Mouse (Mus musculus): ENCODE data around the gene Hist3h2ba. TPM values are rescaled to one million over a fixed set of nuclear protein-coding genes. Genes with fewer than 3 reads are reported as not detected.

Gene Hist3h2ba
- polyA plus RNA-seq, 1 experiment from 2014 or later, result 9.2 TPM

GRCm38 (mm10) chr11:58955868-58956257 is 7.1 kb downstream of the Hist3h2ba start:
- peak overlapping the region; percentile 93 for H3K9ac ChIP-seq
- WGBS (ENCODE audit: insufficient replicate concordance), result 29% methylated on average over 8 of the region's 8 CpGs
- H3K27me3 ChIP-seq, result peaks cover 15% of the 10 kb centered on the region
- no peak for ATAC-seq (ENCODE audit: insufficient read depth)
- H3K4me1 ChIP-seq (replicated peaks), result peaks cover 55% of the 10 kb centered on the region
- peak overlapping the region; percentile 95 for H3K4me2 ChIP-seq
- H3K36me3 ChIP-seq (replicated peaks), result peaks cover 28% of the 10 kb centered on the region
- H3K27ac ChIP-seq (replicated peaks), result peak overlapping the region; percentile 100
- no peaks in the 10 kb centered on the region for H3K9me3 ChIP-seq (replicated peaks)
- peak overlapping the region; percentile 75 for H3K4me3 ChIP-seq (replicated peaks)

- Histone ChIP-seq H3K4me1 (replicated peaks) (peaks cover 60% of the 10 kb centered on the region), H3K36me3 (replicated peaks) (peaks cover 28% of the 10 kb centered on the region), H3K9ac (peak overlapping the region; percentile 93), H3K27me3 (peaks cover 14% of the 10 kb centered on the region), H3K9me3 (replicated peaks) (no peaks in the 10 kb centered on the region), H3K4me2 (peak overlapping the region; percentile 95), H3K27ac (replicated peaks) (peak overlapping the region; percentile 100), H3K4me3 (replicated peaks) (peak overlapping the region; percentile 75)
- 84% methylated on average over 5 of the region's 5 CpGs for WGBS (ENCODE audit: insufficient replicate concordance)
- ATAC-seq (ENCODE audit: insufficient read depth), result no peak
These were observed 8.7 kb downstream of the Hist3h2ba start for GRCm38 (mm10) chr11:58957226-58957914.

- no peak for ATAC-seq (ENCODE audit: insufficient read depth)
- H3K27me3 ChIP-seq, result peaks cover 25% of the 10 kb centered on the region
- peaks cover 56% of the 10 kb centered on the region for H3K4me1 ChIP-seq (replicated peaks)
- H3K9ac ChIP-seq, result peak overlapping the region; percentile 70; the same call in 1 of the 2 replicates
- peak overlapping the region; percentile 100 for H3K27ac ChIP-seq (replicated peaks)
- H3K4me2 ChIP-seq, result peak overlapping the region; percentile 95
- WGBS (ENCODE audit: insufficient replicate concordance), result 71% methylated on average over 6 of the region's 6 CpGs
- H3K36me3 ChIP-seq (replicated peaks), result peaks cover 28% of the 10 kb centered on the region
- H3K9me3 ChIP-seq (replicated peaks), result no peaks in the 10 kb centered on the region
- peak overlapping the region; percentile 75 for H3K4me3 ChIP-seq (replicated peaks)
These were observed 9.8 kb downstream of the Hist3h2ba start for GRCm38 (mm10) chr11:58958536-58958935.

- Histone ChIP-seq H3K36me3 (replicated peaks) (peaks cover 28% of the 10 kb centered on the region), H3K4me3 (replicated peaks) (peak overlapping the region; percentile 75), H3K4me1 (replicated peaks) (peaks cover 59% of the 10 kb centered on the region), H3K9me3 (replicated peaks) (no peaks in the 10 kb centered on the region), H3K9ac (peak overlapping the region; percentile 70), H3K27me3 (peaks cover 33% of the 10 kb centered on the region), H3K4me2 (peak overlapping the region; percentile 95), H3K27ac (replicated peaks) (peak overlapping the region; percentile 100)
- ATAC-seq (ENCODE audit: insufficient read depth), result no peak
- 16% methylated on average over 15 of the region's 15 CpGs for WGBS (ENCODE audit: insufficient replicate concordance)
These were observed 10.6 kb downstream of the Hist3h2ba start for GRCm38 (mm10) chr11:58959186-58959825.

GRCm38 (mm10) chr11:58959921-58960465 is 11.3 kb downstream of the Hist3h2ba start:
- Histone ChIP-seq H3K4me2 (peak overlapping the region; percentile 95), H3K9me3 (replicated peaks) (no peaks in the 10 kb centered on the region), H3K4me3 (replicated peaks) (peak overlapping the region; percentile 75), H3K27ac (replicated peaks) (peak overlapping the region; percentile 100), H3K4me1 (replicated peaks) (peaks cover 65% of the 10 kb centered on the region), H3K9ac (peak overlapping the region; percentile 70), H3K27me3 (peaks cover 33% of the 10 kb centered on the region), H3K36me3 (replicated peaks) (peaks cover 28% of the 10 kb centered on the region)
- peak; percentile 90 for ATAC-seq (ENCODE audit: insufficient read depth)
- 1% methylated on average over 40 of the region's 40 CpGs for WGBS (ENCODE audit: insufficient replicate concordance)

- Histone ChIP-seq H3K4me2 (no peak overlapping the region), H3K9ac (no peak overlapping the region), H3K4me1 (replicated peaks) (peaks cover 72% of the 10 kb centered on the region), H3K4me3 (replicated peaks) (no peak overlapping the region), H3K36me3 (replicated peaks) (peaks cover 21% of the 10 kb centered on the region), H3K27ac (replicated peaks) (no peak overlapping the region), H3K27me3 (peaks cover 33% of the 10 kb centered on the region), H3K9me3 (replicated peaks) (no peaks in the 10 kb centered on the region)
- 57% methylated on average over 50 of the region's 50 CpGs for WGBS (ENCODE audit: insufficient replicate concordance)
- ATAC-seq (ENCODE audit: insufficient read depth), result no peak
These were observed 12.9 kb downstream of the Hist3h2ba start for GRCm38 (mm10) chr11:58961364-58962177.

GRCm38 (mm10) chr11:58963543-58963942 is 14.8 kb downstream of the Hist3h2ba start:
- H3K4me2 ChIP-seq, result no peak overlapping the region
- no peak overlapping the region for H3K4me3 ChIP-seq (replicated peaks)
- H3K9ac ChIP-seq, result no peak overlapping the region
- peaks cover 33% of the 10 kb centered on the region for H3K27me3 ChIP-seq
- WGBS (ENCODE audit: insufficient replicate concordance), result 37% methylated on average over 17 of the region's 17 CpGs
- no peaks in the 10 kb centered on the region for H3K9me3 ChIP-seq (replicated peaks)
- ATAC-seq (ENCODE audit: insufficient read depth), result no peak
- no peak overlapping the region for H3K27ac ChIP-seq (replicated peaks)
- peaks cover 2% of the 10 kb centered on the region; the same call in 1 of the 2 replicates for H3K36me3 ChIP-seq (replicated peaks)
- H3K4me1 ChIP-seq (replicated peaks), result peaks cover 57% of the 10 kb centered on the region

GRCm38 (mm10) chr11:58964216-58964615 is 15.5 kb downstream of the Hist3h2ba start:
- peaks cover 58% of the 10 kb centered on the region for H3K4me1 ChIP-seq (replicated peaks)
- no peak for ATAC-seq (ENCODE audit: insufficient read depth)
- H3K9me3 ChIP-seq (replicated peaks), result no peaks in the 10 kb centered on the region
- H3K27me3 ChIP-seq, result peaks cover 33% of the 10 kb centered on the region
- no peaks in the 10 kb centered on the region for H3K36me3 ChIP-seq (replicated peaks)
- H3K4me3 ChIP-seq (replicated peaks), result no peak overlapping the region
- 69% methylated on average over 7 of the region's 7 CpGs for WGBS (ENCODE audit: insufficient replicate concordance)
- H3K4me2 ChIP-seq, result no peak overlapping the region
- H3K9ac ChIP-seq, result no peak overlapping the region
- H3K27ac ChIP-seq (replicated peaks), result no peak overlapping the region

- H3K4me2 ChIP-seq, result no peak overlapping the region
- WGBS (ENCODE audit: insufficient replicate concordance), result 38% methylated on average over 12 of the region's 12 CpGs
- H3K4me3 ChIP-seq (replicated peaks), result no peak overlapping the region
- H3K9ac ChIP-seq, result no peak overlapping the region
- no peaks in the 10 kb centered on the region for H3K9me3 ChIP-seq (replicated peaks)
- no peak for ATAC-seq (ENCODE audit: insufficient read depth)
- H3K36me3 ChIP-seq (replicated peaks), result 0 out of 2 replicates have a peak, but pooled peaks cover 2% of the 10 kb centered on the region
- peaks cover 57% of the 10 kb centered on the region for H3K4me1 ChIP-seq (replicated peaks)
- H3K27me3 ChIP-seq, result peaks cover 33% of the 10 kb centered on the region
- H3K27ac ChIP-seq (replicated peaks), result no peak overlapping the region
These were observed 16.5 kb downstream of the Hist3h2ba start for GRCm38 (mm10) chr11:58965001-58965760.

- H3K9me3 ChIP-seq (replicated peaks), result no peaks in the 10 kb centered on the region
- H3K4me3 ChIP-seq (replicated peaks), result no peak overlapping the region
- H3K4me1 ChIP-seq (replicated peaks), result peaks cover 49% of the 10 kb centered on the region
- H3K4me2 ChIP-seq, result no peak overlapping the region
- ATAC-seq (ENCODE audit: insufficient read depth), result no peak
- H3K9ac ChIP-seq, result no peak overlapping the region
- H3K36me3 ChIP-seq (replicated peaks), result peaks cover 14% of the 10 kb centered on the region; the same call in 1 of the 2 replicates
- H3K27me3 ChIP-seq, result peaks cover 20% of the 10 kb centered on the region
- 81% methylated on average over 1 of the region's 1 CpGs for WGBS (ENCODE audit: insufficient replicate concordance)
- no peak overlapping the region for H3K27ac ChIP-seq (replicated peaks)
These were observed 18.6 kb downstream of the Hist3h2ba start for GRCm38 (mm10) chr11:58967346-58967745.

Measured in liver, embryonic 15.5 days (tissue).